Mouse (Mus musculus): ENCODE data around the gene Rnpep.
"Not testable (repeated sequence)": the region's sequence is repeated elsewhere in the genome, so short reads cannot be mapped to it uniquely, and the experiment has no call there.

DNA sequence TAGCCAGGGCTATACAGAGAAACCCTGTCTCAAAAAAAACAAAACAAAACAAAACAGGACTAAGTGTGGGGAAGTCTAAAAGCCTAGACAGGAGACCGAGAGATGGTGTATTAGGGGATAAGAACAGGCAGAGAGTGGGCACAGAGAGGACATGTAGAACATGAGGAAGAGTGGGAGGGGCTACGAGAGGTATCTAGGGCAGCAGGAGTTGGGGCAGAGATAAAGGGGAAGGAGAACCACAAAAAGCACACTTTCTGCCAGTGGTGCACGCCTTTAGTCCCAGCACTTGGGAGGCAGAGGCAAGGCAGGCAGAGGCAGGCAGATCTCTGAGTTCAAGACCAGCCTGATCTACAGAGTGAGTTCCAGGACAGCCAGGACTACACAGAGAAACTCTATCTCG lies 43.7 kb downstream of the Rnpep start:
- TF ChIP-seq POLR2A (IDR thresholded peaks at IDR 0.05; ENCODE audit: control insufficient read depth, low read depth, low read length); CTCF (IDR thresholded peaks at IDR 0.05; ENCODE audit: control insufficient read depth, insufficient read depth, insufficient replicate concordance, low read depth, low read length): not testable (repeated sequence)

Data from testis, adult 2 months (tissue).